Mouse (Mus musculus) midbrain, postnatal 0 days (tissue): ENCODE measurements around the gene Inf2. TPM values are rescaled to one million over a fixed set of nuclear protein-coding genes. Genes with fewer than 3 reads are reported as not detected.

Experiments
- ATAC-seq: fragments of 200-750 bp; cut with Nextera tagmentation; 2 replicates; pipeline ENCODE4 v1.8.0; 2017; ENCODE audit warnings: moderate number of reproducible peaks, mild to moderate bottlenecking, moderate TSS enrichment, moderate library complexity; ENCODE audit not compliant: low FRiP score
- DNase-seq: peaks from one replicate; pipeline ENCODE4 v3.0.0-alpha.2; 2015; ENCODE audit warnings: low spot score
- H3K27ac ChIP-seq: fragments of 300-500 bp; sonication (generic); 2 replicates; pipeline ENCODE4 v1.5.1; 2014; ENCODE audit warnings: low read depth, mild to moderate bottlenecking, low read length, mixed read lengths
- H3K27me3 ChIP-seq: fragments of 300-500 bp; sonication (generic); 2 replicates; pipeline ENCODE4 v1.6.1; 2014; ENCODE audit warnings: low read length, control low read depth, mixed read lengths; ENCODE audit not compliant: insufficient read depth
- H3K36me3 ChIP-seq: fragments of 300-500 bp; sonication (generic); 2 replicates; pipeline ENCODE4 v1.6.1; 2014; ENCODE audit warnings: low read length, control low read depth, mixed read lengths; ENCODE audit not compliant: insufficient read depth
- H3K4me1 ChIP-seq: fragments of 300-500 bp; sonication (generic); 2 replicates; pipeline ENCODE4 v1.6.1; 2014; ENCODE audit warnings: mild to moderate bottlenecking, control low read depth, antibody characterized with exemption, low read length, mixed read lengths; ENCODE audit not compliant: insufficient read depth
- H3K4me2 ChIP-seq: fragments of 300-500 bp; sonication (generic); 2 replicates; pipeline ENCODE4 v1.6.1; 2014; ENCODE audit warnings: low read depth, mild to moderate bottlenecking, low read length, mixed read lengths; ENCODE audit not compliant: poor library complexity, severe bottlenecking
- H3K4me3 ChIP-seq: fragments of 300-500 bp; sonication (generic); 2 replicates; pipeline ENCODE4 v1.5.1; 2014; ENCODE audit warnings: low read depth, mild to moderate bottlenecking, low read length, moderate library complexity
- H3K9ac ChIP-seq: fragments of 300-500 bp; sonication (generic); replicated peaks from 2 replicates; pipeline ENCODE4 v1.6.1; 2014; ENCODE audit warnings: mild to moderate bottlenecking, low read length, moderate library complexity, mixed read lengths; ENCODE audit not compliant: poor library complexity, severe bottlenecking
- H3K9me3 ChIP-seq: fragments of 300-500 bp; sonication (generic); 2 replicates; pipeline ENCODE4 v1.6.1; 2016; ENCODE audit warnings: low read length, control low read depth
- CTCF ChIP-seq: IDR thresholded peaks from 2 replicates; pipeline ENCODE4 v1.5.1; 2016; ENCODE audit warnings: antibody characterized with exemption, mild to moderate bottlenecking
- WGBS: fragments of 180-500 bp; shearing (Covaris S2); extraction: QIAGEN DNeasy Blood & Tissue Kit; methylation state at CpG from one replicate; pipeline ENCODE4 v1.1.7; 2014; 5-methylcytosine and 5-hydroxymethylcytosine counted together
- polyA plus RNA-seq: library from polyadenylated mRNA; unstranded; fragments of >200 nt; fragmentation: Nextera tagmentation; extraction: Ambion mirVana; gene quantifications from 2 replicates; pipeline ENCODE4 v1.2.1, GENCODE M21; 2015
- total RNA-seq: library from RNA; depleted of rRNA; stranded (reverse); fragments of >200 nt; gene quantifications from 2 replicates; pipeline ENCODE4 v1.2.3, GENCODE M21; 2014

Inf2 gene
- total and polyA plus RNA-seq, 2 experiments from 2014 or later: 1.3 to 3.6 TPM

DNA sequence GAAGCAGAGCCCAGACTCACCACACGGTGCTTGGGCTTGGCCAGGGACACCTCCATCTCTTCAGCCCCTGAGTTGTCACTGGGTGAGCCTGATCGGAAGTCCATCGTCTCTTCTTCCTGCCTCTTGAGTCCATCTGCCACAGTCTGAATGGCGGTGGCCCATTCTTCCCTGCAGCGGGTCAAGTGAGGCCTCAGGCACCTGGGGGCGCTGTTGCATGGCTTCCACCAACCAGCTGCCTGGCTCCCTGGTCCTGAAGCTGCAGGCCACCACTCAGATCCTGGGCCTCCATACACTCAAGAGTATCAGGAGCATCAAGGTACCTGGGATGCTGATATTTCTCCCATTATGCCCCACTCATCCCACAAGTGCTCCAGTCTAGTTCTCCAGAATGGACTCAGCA, 70.5 kb downstream of the Inf2 start:
- 74% methylated on average over 6 of the region's 6 CpGs for WGBS
- H3K36me3 ChIP-seq: peaks cover 68% of the 10 kb centered on the region

DNA sequence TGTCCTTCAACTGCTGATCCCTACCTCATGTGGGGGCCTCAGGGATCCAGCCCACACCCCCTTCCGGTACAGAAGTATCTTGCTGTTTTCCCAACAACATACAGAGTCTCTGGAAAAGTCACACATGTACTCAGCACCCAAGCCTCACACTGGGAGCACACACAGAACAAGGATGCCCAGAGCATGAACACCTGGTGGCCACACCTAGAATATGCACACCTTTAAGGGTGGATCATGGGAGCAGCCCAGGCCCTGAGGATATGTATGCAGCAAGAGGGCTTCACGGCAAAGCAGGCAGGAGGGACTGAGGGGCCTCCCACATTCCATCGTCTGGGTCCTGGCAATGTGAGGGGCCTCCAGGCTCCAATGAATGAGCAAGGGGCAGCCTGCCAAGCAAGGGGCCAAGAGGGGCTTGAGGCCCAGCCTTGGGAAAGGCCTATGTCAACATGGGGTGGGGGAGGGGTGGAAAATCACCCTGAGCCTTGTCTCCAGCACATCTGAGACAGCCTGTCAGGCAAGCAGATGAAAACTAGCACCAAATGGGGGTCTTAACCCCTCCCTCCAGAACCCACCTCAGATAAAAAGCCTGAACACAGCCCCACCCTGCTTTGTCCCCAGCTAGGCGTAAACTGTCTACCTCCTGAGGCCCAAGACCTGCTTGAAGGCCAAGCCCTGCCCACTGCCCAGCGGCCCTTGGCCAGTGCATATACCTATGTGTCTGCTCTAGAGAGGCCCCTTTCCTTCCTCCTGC, 72.2 kb downstream of the Inf2 start:
- no peak overlapping the region; the same call in none of the 2 replicates for H3K27ac ChIP-seq
- no peaks in the 10 kb centered on the region for H3K9me3 ChIP-seq
- peaks cover 54% of the 10 kb centered on the region for H3K36me3 ChIP-seq
- no peak overlapping the region for H3K4me2 ChIP-seq
- DNase-seq (peak; percentile 88), ATAC-seq (0 out of 2 replicates have a peak, but pooled peaks have one; percentile 11)
- WGBS: 24% methylated on average over 5 of the region's 5 CpGs
- H3K4me1 ChIP-seq: peaks cover 8% of the 10 kb centered on the region
- no peaks in the 10 kb centered on the region for H3K27me3 ChIP-seq
- TF ChIP-seq CTCF: 0 out of 2 replicates have a peak, but pooled peaks have one; percentile 5
- H3K4me3 ChIP-seq: no peak overlapping the region
- H3K9ac ChIP-seq: no peak overlapping the region

More for the DNA sequence above, 70.5 kb downstream of the Inf2 start:
- H3K4me1 ChIP-seq: no peaks in the 10 kb centered on the region
- no peak overlapping the region for H3K27ac ChIP-seq
- H3K4me3 ChIP-seq: no peak overlapping the region
- H3K27me3 ChIP-seq: no peaks in the 10 kb centered on the region
- peak; percentile 59 for TF ChIP-seq CTCF
- H3K4me2 ChIP-seq: no peak overlapping the region
- H3K9me3 ChIP-seq: no peaks in the 10 kb centered on the region
- H3K9ac ChIP-seq: no peak overlapping the region
- ATAC-seq (no peak), DNase-seq (no peak)

DNA sequence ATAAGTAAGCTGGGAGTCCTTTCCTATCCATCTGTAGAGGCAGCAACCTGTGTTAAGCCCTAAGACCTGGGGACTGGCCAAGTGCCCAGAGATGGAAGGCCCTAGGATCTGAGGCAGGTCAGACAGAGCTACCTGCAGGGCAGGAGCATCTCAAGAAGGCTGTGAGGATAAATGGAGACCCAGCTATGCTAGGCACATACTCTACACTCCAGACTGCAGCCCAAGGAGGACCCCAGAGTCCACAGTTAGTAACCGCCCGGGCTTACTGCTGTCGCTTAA, 72.7 kb downstream of the Inf2 start:
- no peak overlapping the region for H3K9ac ChIP-seq
- no peak overlapping the region for H3K4me3 ChIP-seq
- no peak for TF ChIP-seq CTCF
- H3K9me3 ChIP-seq: no peaks in the 10 kb centered on the region
- 53% methylated on average over 3 of the region's 3 CpGs for WGBS
- H3K27ac ChIP-seq: no peak overlapping the region; the same call in 1 of the 2 replicates
- peaks cover 48% of the 10 kb centered on the region for H3K36me3 ChIP-seq
- DNase-seq (no peak), ATAC-seq (no peak)
- peaks cover 10% of the 10 kb centered on the region for H3K4me1 ChIP-seq
- H3K27me3 ChIP-seq: no peaks in the 10 kb centered on the region
- H3K4me2 ChIP-seq: no peak overlapping the region

DNA sequence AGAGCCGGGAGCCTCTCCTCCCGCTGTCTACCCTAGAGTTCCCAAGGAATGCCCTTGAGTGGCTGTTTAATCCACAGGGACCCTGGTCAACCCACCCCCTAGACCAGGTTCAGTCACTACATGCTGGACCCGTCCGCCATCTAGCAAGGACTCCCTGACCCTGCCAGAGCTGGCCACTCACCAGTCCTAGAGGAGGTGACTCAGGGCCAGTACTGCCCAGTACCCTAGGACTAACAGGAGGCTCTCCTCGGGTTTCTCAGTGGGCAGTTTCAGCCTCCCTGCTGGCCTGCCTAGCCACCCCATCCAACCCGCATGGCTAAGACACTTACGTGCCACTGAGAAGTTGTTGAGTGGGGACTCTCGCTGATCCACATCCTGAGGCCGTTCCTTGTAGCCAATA, 73.3 kb downstream of the Inf2 start:
- Histone ChIP-seq H3K4me3 (no peak overlapping the region), H3K36me3 (peaks cover 43% of the 10 kb centered on the region), H3K4me1 (peaks cover 13% of the 10 kb centered on the region), H3K9me3 (no peaks in the 10 kb centered on the region), H3K27ac (no peak overlapping the region), H3K4me2 (no peak overlapping the region), H3K27me3 (no peaks in the 10 kb centered on the region), H3K9ac (no peak overlapping the region)
- DNase-seq (no peak), ATAC-seq (no peak)
- no peak for TF ChIP-seq CTCF
- 74% methylated on average over 9 of the region's 9 CpGs for WGBS

DNA sequence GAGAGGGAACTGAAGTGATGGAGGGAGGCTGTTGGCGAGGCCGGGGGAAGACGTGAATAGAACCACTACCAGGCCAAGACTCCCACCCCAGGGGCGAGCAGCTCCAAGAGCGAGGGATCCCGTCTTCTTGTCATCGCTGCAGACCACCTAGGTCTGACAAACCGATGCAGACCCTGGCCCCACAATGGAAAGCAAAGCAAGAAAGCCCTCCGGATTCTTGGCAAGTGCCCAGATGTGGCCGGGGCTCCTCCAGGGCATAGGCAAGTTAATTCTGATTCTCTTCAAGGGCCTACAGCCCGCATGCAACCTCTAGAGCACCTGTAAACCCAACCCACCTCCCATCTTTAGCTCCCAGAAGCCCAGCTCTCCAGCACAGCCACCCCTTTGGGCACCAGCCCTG, 74.7 kb downstream of the Inf2 start:
- Histone ChIP-seq H3K4me1 (peaks cover 13% of the 10 kb centered on the region), H3K36me3 (peaks cover 39% of the 10 kb centered on the region), H3K4me3 (no peak overlapping the region), H3K27ac (no peak overlapping the region), H3K4me2 (no peak overlapping the region), H3K9me3 (no peaks in the 10 kb centered on the region), H3K9ac (peak overlapping the region; percentile 36; the same call in 1 of the 2 replicates), H3K27me3 (no peaks in the 10 kb centered on the region)
- no peak for ATAC-seq
- no peak for TF ChIP-seq CTCF
- no peak for DNase-seq
- 54% methylated on average over 11 of the region's 11 CpGs for WGBS

DNA sequence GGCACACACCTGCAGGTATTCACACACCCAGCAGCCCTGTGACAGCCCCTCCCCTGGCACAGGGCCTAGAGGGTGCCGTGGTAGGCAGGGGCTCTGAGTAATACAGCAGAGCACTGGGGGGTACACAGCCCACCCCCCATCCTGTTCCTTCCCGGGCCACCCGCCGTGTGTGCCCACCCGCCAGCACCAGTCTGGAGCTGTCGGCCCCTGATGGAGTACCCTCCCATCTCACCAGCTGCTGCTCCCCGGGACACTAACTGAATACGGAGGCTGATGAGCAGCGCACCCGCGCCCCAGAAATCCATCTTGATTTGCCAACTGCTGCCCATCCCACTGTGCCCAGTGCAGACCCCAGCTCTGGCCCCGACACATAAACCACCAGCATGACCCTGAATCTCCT, 75.1 kb downstream of the Inf2 start:
- Histone ChIP-seq H3K36me3 (peaks cover 38% of the 10 kb centered on the region), H3K4me3 (no peak overlapping the region), H3K4me1 (peaks cover 13% of the 10 kb centered on the region), H3K27me3 (no peaks in the 10 kb centered on the region), H3K9me3 (no peaks in the 10 kb centered on the region), H3K9ac (peak overlapping the region; percentile 36; the same call in 1 of the 2 replicates), H3K27ac (peak overlapping the region; percentile 65), H3K4me2 (no peak overlapping the region)
- TF ChIP-seq CTCF: no peak
- ATAC-seq (0 out of 2 replicates have a peak, but pooled peaks have one; percentile 0), DNase-seq (no peak)
- WGBS: 41% methylated on average over 12 of the region's 12 CpGs
